Mouse (Mus musculus) lung, postnatal 14 days (tissue): ENCODE data around the gene Rcan2.

ENCODE experiments used
- DNase-seq: peaks from one replicate; pipeline ENCODE4 v3.0.0; 2021

The Rcan2 gene

DNA sequence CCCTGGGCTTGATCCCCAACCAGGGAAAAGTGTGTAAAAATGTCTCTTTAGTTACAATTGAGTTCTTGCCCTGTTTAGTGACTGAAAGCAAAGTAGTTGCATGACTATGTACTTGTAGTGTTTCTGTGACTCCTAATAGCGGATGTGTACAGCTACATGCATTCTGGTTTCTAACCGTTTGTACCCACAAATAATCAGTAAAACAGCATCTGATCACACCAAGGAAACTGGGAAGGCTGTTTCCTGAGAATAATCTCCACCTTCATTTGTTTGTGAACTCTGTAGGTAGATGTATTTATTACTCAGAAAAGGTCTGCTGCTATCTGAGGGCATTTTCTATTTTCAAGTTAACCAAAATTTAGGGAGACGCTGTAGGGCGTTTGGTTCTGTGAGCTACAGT lies 282.0 kb downstream of the Rcan2 start:
- no peak for DNase-seq

GRCm38 (mm10) chr17:44088226-44088625 lies 287.1 kb downstream of the Rcan2 start:
- no peak for DNase-seq
